Mouse (Mus musculus) adrenal gland, postnatal 14 days (tissue): ENCODE measurements around the gene Arhgdib. TPM values are rescaled to one million over a fixed set of nuclear protein-coding genes. Genes with fewer than 3 reads are reported as not detected.

Experiments used
- DNase-seq: peaks from one replicate; pipeline ENCODE4 v3.0.0; 2021; ENCODE audit warnings: mixed read lengths
- total RNA-seq: library from RNA; stranded (reverse); gene quantifications from 2 replicates; pipeline ENCODE4 v1.2.3, GENCODE M21; 2021

Gene Arhgdib
- total RNA-seq, 1 experiment from 2014 or later: 24.4 TPM

DNA sequence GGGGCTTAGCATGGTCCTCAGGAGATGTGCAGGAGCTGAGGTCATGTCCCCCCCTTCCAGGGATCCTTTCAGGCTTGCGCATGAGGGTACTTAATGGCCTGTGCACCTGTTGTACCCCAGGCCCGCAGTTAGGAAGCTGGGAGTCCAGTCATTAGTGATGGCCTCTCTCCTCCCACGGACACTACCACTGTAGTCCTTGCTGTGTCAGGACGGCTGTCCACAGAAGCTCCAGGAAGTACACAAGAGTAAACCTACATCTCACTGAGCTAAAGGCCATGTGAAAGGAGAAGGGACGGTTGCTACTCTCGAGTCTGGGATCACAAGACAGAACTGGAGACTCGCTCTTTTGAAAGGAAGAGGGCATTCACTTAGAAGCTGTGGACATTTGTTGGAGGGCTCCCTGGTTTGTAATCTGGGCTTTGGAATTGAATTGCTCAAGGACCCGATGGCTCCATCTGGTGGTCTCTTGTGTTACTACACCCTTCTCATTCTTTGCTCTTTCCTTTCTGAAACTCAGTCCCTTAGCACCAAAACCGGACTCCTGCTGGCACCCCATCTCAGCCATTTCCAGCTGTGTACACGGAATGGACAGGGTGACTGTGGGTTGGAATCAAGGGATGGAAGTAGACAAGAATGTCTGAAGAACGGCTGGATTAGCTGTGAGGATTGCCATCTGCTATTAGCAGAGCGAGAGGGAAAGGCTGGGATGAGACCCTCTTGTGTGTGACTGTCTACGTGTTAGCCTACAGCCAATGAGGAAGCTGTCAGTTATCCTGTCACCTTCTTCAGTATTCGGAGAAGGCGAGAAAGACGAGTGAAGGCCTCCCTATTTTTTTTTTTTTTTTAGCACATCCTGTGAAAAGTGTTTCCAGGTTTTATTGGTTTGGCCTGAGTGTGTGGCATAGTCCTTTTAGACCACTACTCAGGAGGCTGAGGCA is 21.1 kb downstream of the Arhgdib start:
- DNase-seq: peak; percentile 85

DNA sequence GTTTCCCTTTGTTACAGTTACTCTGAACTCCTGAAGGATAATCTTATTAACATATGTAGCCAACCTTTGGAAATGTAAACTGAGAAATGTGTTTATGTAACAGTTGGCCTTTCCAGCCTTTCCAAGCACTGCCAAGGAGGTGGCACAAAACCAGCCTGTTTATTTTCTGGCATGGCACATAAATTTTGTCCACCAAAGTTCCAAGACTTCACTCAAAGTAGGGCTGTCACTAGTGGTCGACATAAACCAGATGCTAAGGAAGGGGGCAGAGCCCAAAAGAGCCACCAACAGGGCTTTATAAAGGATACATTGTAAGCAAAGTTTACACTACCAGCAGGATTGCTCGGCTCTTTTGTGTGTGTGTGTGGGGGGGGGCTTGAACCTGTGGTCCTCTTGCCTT is 23.8 kb downstream of the Arhgdib start:
- DNase-seq: no peak

DNA sequence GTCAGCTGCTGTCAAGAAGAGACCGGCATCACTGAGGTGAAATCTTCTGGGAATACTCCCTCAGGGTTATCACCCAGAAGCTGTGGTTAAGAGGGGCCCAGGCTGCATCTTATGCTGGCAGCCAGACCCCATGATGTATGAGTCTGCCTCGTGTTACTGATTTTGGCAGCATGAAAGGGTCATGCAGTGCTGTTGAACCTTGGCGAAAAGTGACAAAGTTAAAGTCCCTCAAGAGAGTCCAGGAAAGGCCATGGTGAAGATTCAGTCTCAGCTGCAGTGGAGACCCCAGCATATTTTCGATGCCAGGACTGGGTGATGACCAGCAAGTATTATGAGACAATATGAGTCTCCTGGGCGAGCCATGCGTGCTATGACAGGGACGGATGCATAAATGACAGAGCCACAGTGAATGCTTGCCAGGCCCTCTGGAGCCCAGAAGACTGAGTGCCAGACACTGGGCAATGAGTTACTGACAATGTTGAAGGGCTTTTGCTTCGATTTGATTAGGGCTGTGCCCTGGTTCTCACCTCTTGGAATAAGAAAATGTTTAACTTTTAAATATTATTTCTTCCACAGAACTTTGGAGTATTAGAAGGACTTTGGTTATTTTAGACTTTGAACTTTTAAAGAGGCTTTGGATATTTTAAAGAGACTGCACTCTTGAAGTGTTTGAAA is 25.8 kb downstream of the Arhgdib start:
- DNase-seq: no peak

- no peak for DNase-seq
Measured at GRCm38 (mm10) chr6:136914234-136914633, 27.5 kb downstream of the Arhgdib start.

DNA sequence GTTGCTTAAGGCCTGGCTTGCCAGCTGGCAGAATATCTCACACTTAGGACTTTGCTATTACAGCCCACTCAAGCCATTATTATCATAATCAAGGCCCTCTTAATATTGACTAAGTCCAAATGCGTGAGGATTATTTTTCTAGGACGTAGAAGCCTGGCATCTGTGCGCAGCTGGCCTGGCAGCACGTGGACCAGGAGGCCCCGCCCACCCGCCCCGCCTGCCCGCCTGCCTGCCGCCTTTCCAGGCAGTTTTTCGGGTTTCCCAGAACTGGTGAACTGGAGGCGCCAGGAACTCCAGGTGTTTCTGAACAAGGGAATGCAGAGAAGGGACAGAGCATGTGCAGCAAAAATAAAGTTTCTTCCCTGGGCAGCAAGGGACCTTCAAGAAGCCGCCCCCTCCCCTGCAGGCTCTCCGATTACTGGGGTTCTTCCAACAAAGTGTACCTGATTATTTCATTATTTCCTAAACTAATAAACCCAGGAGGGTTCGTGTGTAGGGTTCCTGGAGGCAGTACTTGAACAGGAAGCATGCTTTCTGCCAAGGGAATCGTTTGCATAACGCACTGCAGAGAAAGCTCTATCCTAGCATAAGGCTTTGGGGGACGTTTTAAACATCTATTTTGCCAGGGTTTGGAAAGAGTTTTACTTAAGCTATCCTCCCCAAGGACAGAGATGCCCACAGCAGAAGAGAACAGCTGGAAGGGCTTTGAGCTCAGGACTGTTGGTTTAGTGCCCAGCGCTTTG is 28.1 kb downstream of the Arhgdib start:
- peak; percentile 54 for DNase-seq

DNA sequence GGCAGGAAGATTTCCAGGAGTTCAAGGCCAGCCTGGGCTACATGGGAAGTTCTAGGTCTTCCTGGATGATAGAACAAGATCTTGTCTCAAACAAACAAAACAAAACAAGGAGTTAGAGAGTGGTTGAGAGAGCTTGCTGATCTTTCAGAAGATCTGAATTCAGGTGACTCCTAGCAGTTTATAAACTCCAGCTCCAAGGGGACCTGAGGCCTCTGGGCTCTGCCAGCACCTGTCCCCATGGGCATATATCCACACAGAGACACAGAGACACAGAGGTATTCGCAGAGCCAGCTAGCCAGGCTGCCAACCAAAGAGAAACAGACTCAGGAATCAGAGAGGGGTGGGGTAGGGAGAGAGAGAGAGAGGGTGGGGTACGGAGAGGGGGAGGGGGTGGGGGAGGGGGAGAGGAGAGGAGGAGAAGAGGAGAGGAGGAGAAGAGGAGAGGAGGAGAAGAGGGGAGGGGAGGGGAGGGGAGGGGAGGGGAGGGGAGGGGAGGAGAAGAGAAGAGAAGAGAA is 28.9 kb downstream of the Arhgdib start:
- no peak for DNase-seq

GRCm38 (mm10) chr6:136910247-136910890 is 31.3 kb downstream of the Arhgdib start:
- DNase-seq: peak; percentile 26

DNA sequence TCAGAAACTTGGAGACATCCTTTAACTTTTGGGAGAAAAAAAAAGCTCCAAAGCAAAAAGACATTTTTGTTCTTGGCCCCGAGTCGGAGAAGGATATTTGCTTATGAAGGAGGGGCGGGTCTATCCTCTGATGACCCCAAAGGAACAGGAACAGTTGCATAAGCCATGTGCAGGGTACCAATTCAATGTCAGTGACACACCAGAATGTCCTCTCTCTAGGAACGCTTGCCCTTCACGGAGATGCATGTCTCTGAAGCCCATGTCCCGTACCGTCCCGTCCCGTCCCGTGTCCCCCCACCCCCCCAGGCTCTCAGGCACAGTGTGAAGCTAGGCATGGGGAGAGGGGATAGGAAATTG is 34.8 kb downstream of the Arhgdib start:
- DNase-seq: no peak

GRCm38 (mm10) chr6:136906283-136906936 is 35.3 kb downstream of the Arhgdib start:
- no peak for DNase-seq

- DNase-seq: no peak
Measured at GRCm38 (mm10) chr6:136903885-136904470, 37.7 kb downstream of the Arhgdib start.

GRCm38 (mm10) chr6:136902527-136902926 is 39.2 kb downstream of the Arhgdib start:
- no peak for DNase-seq

GRCm38 (mm10) chr6:136901010-136901409 is 40.7 kb downstream of the Arhgdib start:
- DNase-seq: no peak

DNA sequence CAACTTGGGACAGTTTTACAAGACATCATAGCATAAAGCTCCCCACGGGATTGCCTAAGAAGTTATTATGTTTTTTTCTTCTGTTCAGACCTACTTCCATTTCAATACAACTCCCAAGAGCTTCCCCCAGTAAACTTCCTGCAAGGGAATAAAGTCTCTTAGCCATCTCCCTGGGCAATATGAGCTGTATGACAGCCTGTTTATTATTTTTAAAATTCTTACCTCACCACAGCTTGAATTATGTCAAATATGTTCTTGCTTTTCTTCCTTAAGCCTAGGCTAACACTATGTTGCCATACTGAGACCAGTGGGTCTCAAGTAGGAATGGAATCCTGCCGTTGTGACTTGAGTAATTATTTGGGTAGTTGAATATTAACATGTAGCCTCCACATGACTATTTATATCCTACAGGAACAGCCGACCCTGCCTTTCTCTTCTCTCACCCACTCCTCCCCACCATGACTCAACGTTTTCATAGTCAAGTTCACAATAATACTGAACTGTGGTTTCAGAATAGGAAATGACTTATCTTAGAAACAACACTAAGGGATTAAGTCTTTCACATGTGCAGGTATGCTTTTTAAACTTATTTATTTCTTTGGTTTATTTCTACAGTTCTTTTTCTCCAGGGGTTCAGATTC is 41.2 kb downstream of the Arhgdib start:
- DNase-seq: no peak

- DNase-seq: no peak
Measured at GRCm38 (mm10) chr6:136898954-136899353, 42.7 kb downstream of the Arhgdib start.

GRCm38 (mm10) chr6:136898222-136898621 is 43.5 kb downstream of the Arhgdib start:
- DNase-seq: no peak

DNA sequence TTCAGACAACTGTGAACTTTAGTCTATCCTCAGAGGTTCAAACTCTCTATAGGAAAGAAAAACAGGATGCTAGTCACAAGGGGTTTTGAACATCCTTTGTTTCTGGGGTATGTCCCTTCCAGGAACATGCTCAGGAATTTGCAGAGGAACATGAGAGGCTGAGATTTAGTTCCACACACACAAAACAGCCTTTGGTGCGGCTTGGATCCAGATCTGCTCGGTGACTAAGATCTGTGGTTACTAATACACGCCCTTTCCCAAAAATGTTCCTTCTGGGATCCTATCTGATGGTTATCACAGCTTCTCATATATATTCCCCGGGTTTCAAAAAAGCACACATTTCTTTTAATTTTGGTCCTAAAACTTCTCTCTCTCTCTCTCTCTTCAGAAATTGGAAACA is 43.9 kb downstream of the Arhgdib start:
- no peak for DNase-seq

DNA sequence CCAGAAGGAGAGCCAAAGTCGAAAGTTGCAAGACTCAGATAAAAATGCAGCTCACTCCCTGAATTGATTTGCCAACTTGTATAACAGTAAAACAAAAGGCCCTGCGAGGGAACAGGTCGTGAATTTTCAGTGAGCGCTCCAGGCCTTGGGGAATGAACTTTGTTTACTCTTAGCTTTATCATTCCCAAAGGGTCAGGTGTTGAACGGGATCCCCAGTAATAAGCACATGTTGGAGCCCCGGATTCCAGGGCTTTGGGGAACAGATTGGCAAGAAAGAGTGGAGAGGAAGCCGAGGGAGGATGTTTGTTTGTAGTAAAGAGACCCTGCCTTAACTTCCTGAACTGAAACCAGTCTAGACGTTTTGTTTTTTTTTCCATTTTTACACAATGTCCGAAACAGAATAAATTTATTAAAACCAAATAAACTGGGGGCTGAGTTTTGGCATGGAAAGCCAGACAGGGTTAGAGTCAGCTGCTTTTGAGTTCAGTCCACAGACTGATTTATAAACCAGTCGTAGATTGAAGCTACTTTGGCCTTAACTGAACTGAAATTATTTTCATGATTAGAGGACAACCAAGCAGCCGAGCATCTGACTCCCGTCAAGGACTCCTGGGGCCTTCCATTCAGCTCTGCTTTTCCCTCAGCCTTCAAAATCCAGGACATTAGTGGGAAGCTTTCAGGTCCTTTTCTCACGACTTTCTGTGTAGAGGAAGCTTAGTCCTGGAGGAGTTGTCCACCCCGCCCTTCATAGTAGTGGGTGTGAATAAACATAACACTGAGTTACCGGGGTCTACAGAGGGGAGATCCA is 47.0 kb downstream of the Arhgdib start:
- no peak for DNase-seq

DNA sequence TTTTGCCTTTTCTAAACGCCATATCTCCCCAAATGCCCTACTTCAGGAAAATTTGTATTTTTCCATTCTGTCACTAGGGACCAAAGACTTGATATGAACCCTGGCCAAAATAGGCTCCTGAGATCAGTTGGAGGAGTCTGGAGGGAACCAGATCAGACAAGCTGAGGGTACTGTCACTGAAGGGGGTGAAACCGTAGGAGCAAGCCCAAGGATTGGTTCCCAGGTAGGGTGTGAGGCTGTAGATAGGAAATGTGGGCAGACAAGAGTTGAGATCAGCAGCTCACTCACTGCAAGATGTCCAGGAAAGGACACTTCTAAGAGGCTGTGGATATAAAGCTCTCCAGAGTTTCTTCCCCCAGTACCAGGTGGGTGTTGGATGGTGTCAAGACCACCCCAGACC is 49.7 kb downstream of the Arhgdib start:
- DNase-seq: no peak

DNA sequence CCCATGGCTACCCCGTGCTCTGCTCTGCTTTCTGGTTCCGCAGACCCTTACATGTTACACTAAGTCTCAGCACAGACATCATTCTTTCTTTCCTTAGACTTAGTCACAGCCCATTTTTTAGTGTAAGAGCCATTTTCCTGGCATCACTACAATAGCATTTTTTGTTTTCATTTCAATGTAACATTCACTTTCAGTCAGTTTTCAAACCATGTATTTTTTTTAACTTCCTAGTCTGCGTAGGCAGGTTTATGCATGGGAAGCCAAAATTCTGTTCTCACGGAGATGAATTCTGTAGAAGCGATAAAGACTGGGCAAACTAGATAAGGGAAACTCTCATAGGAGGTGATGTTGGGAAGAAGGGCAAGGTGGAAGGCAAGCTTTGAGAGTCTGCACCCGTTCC is 52.1 kb downstream of the Arhgdib start:
- DNase-seq: no peak

DNA sequence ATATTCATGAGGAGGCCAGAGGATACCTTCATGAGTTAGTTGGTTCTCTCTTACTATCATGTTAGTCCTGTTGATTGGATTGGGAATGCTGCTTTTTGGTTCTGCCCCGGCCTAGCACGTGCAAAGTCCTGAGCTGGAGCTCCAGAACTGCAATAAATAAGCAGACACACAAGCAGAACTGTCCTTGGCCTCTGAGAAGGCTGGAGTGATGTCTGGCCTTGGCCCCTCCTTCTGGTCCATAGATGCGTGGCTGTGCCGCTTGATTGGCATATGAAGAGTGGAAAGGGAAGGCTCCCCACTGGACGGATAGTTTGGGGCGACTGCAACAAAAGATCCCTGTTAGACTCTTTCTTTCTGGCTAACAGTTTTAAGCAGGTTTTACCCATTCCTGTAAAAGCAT is 52.6 kb downstream of the Arhgdib start:
- peak; percentile 34 for DNase-seq
